Mouse (Mus musculus): ENCODE results near the gene Spats2l. TPM values are rescaled to one million over a fixed set of nuclear protein-coding genes. Genes with fewer than 3 reads are reported as not detected.

Gene Spats2l
- 77.0 and 82.8 TPM in 2 replicates for polyA plus RNA-seq (2015; fragmentation: Nextera tagmentation; extraction: Ambion mirVana)

DNA sequence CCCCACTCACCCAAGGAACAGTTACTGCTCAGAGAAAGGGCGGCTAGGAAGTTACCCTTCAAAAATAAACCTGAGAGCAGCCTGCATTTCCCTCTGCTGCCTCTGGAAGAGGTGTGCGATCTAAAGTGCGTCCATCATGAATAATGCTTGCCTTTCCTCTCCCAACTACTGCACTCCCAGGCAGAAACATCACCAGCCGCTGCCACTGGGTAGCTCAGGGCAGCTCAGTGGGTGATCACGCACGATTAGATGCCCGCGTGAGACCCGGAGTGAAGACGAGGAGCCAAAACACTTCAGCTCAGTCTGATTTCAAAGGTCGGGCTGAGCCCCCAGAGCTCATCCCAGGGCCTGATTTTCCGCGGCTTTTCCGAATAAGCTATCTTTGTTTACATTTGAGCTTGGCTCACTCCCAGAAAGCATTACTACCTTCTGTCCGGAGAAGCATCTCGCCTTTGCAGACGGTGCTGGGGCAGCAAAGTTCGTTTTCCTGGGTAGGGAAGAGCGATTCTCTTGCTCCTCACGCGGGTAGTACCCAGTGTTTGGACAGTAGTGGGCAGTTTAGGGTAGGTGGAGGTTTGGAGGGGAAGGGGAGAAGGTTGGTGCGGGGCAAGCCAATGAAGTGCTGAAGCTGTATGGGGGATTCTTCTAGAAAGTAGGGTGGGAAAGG is at the start of gene Spats2l:
TSS of gene Spats2l (plus strand) at position 162 of the 667 bp plus-strand sequence.
- Histone ChIP-seq H3K9ac (peak within 1 kb of the TSS; percentile 79), H3K4me3 (peak within 1 kb of the TSS; percentile 84), H3K9me3 (no peaks in the 10 kb centered on the region), H3K27me3 (replicated peaks) (no peaks in the 10 kb centered on the region), H3K27ac (peak within 1 kb of the TSS; percentile 94), H3K4me2 (peak within 1 kb of the TSS; percentile 78), H3K36me3 (replicated peaks) (no peaks in the 10 kb centered on the region), H3K4me1 (peaks cover 14% of the 10 kb centered on the region)
- ATAC-seq (replicated peaks): peak; percentile 81
- WGBS: 1% methylated on average over 22 of the region's 22 CpGs

GRCm38 (mm10) chr1:57725268-57725667 is 48.7 kb upstream of the Spats2l start:
- WGBS: 90% methylated on average over 5 of the region's 5 CpGs
- ATAC-seq (replicated peaks): no peak

DNA sequence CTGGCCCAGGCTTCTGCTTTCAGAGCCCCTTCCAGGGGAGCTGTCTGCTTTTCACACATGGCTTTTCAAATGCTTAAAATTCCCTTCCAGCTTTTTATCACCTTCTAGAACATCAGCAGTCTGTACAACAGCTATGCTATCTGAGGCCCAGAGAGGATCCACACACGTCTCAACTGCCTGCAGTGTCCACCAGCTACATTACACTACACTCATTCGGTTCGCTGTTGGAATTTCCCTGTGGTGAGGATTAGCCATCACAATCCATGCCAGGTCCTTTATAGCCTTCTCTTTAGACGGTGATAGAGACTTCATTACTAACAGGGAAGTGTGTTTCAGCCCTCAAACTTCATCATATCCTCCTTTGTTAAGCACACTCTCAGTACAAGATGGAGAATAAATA is 38.1 kb upstream of the Spats2l start:
- Histone ChIP-seq H3K36me3 (replicated peaks) (no peaks in the 10 kb centered on the region), H3K4me2 (no peak overlapping the region), H3K27me3 (replicated peaks) (no peaks in the 10 kb centered on the region), H3K9ac (no peak overlapping the region), H3K4me1 (no peaks in the 10 kb centered on the region), H3K27ac (no peak overlapping the region), H3K4me3 (no peak overlapping the region), H3K9me3 (no peaks in the 10 kb centered on the region)
- WGBS: 31% methylated on average over 4 of the region's 4 CpGs
- no peak for ATAC-seq (replicated peaks)

More at GRCm38 (mm10) chr1:57725268-57725667, 48.7 kb upstream of the Spats2l start:
- Histone ChIP-seq H3K4me2 (no peak overlapping the region), H3K4me1 (no peaks in the 10 kb centered on the region), H3K4me3 (no peak overlapping the region), H3K36me3 (replicated peaks) (no peaks in the 10 kb centered on the region), H3K9ac (no peak overlapping the region), H3K9me3 (no peaks in the 10 kb centered on the region), H3K27ac (no peak overlapping the region), H3K27me3 (replicated peaks) (no peaks in the 10 kb centered on the region)

DNA sequence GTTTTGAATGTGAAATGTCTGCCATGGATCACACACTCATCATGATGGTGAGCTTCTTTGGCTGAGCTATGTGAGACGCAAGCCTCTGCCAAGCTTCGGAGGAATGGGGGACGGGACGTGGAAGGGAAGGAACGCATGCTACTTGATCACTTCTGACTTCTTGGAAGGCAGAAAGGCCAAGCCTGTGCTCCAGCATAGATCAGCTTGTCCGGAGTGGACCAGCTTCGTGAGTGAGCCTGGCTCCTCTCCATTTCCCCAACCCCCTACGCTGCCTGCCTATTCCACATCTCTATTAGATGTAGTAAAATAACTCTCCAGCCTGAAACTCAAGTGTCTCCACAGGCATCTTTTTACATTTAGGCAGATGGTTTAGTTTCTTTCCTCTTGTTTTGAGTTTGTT is 32.2 kb upstream of the Spats2l start:
- Histone ChIP-seq H3K4me1 (no peaks in the 10 kb centered on the region), H3K4me3 (no peak overlapping the region), H3K36me3 (replicated peaks) (no peaks in the 10 kb centered on the region), H3K9me3 (no peaks in the 10 kb centered on the region), H3K27ac (no peak overlapping the region), H3K4me2 (no peak overlapping the region), H3K27me3 (replicated peaks) (no peaks in the 10 kb centered on the region), H3K9ac (no peak overlapping the region)
- 94% methylated on average over 8 of the region's 8 CpGs for WGBS
- no peak for ATAC-seq (replicated peaks)

GRCm38 (mm10) chr1:57742266-57742665 is 31.7 kb upstream of the Spats2l start:
- Histone ChIP-seq H3K4me2 (no peak overlapping the region), H3K36me3 (replicated peaks) (no peaks in the 10 kb centered on the region), H3K4me1 (no peaks in the 10 kb centered on the region), H3K4me3 (no peak overlapping the region), H3K9ac (no peak overlapping the region), H3K27me3 (replicated peaks) (no peaks in the 10 kb centered on the region), H3K27ac (no peak overlapping the region), H3K9me3 (no peaks in the 10 kb centered on the region)
- WGBS: 93% methylated on average over 2 of the region's 2 CpGs
- no peak for ATAC-seq (replicated peaks)

GRCm38 (mm10) chr1:57751781-57752180 is 22.2 kb upstream of the Spats2l start:
- WGBS: 51% methylated on average over 3 of the region's 3 CpGs

DNA sequence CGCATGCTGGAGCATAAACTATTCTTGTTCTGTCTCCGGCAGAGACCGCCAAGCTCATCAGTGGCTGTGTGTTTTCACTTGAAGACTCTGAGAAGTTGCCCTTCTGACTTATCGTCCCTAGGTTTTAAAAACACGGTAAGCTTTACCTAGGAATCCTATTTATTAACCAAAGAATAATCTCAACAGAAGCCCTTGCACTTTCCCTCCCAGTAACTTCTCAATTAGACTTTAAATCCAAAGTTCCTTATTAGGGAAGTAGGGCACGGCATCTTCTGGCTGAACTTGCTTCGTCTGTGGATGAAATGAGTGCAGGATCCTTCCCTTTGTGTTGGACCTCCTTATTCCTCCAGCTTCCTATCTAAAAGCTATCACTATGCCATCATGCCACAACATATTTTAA is 7.6 kb upstream of the Spats2l start:
- no peak for ATAC-seq (replicated peaks)

More at GRCm38 (mm10) chr1:57751781-57752180, 22.2 kb upstream of the Spats2l start:
- Histone ChIP-seq H3K4me3 (no peak overlapping the region), H3K9me3 (no peaks in the 10 kb centered on the region), H3K4me1 (no peaks in the 10 kb centered on the region), H3K27ac (no peak overlapping the region), H3K9ac (no peak overlapping the region), H3K36me3 (replicated peaks) (no peaks in the 10 kb centered on the region), H3K27me3 (replicated peaks) (no peaks in the 10 kb centered on the region), H3K4me2 (no peak overlapping the region)
- no peak for ATAC-seq (replicated peaks)

GRCm38 (mm10) chr1:57773326-57773725 is 636 bp upstream of the Spats2l start:
- 89% methylated on average over 5 of the region's 5 CpGs for WGBS
- no peak overlapping the region for H3K27ac ChIP-seq
- H3K9me3 ChIP-seq: no peaks in the 10 kb centered on the region
- peaks cover 14% of the 10 kb centered on the region for H3K4me1 ChIP-seq
- H3K4me2 ChIP-seq: peak overlapping the region; percentile 78; the same call in 1 of the 2 replicates
- H3K9ac ChIP-seq: no peak overlapping the region
- no peak overlapping the region for H3K4me3 ChIP-seq
- no peak for ATAC-seq (replicated peaks)
- no peaks in the 10 kb centered on the region for H3K27me3 ChIP-seq (replicated peaks)
- H3K36me3 ChIP-seq (replicated peaks): no peaks in the 10 kb centered on the region

More for the DNA sequence above, 7.6 kb upstream of the Spats2l start:
- Histone ChIP-seq H3K4me2 (no peak overlapping the region), H3K4me3 (no peak overlapping the region), H3K9me3 (no peaks in the 10 kb centered on the region), H3K36me3 (replicated peaks) (no peaks in the 10 kb centered on the region), H3K9ac (no peak overlapping the region), H3K27me3 (replicated peaks) (no peaks in the 10 kb centered on the region), H3K27ac (no peak overlapping the region), H3K4me1 (no peaks in the 10 kb centered on the region)
- 88% methylated on average over 7 of the region's 7 CpGs for WGBS

- peak overlapping the region; percentile 84 for H3K4me3 ChIP-seq
- H3K36me3 ChIP-seq (replicated peaks): no peaks in the 10 kb centered on the region
- H3K4me1 ChIP-seq: peaks cover 14% of the 10 kb centered on the region
- peak; percentile 87 for ATAC-seq (replicated peaks)
- H3K27ac ChIP-seq: peak overlapping the region; percentile 94
- H3K9ac ChIP-seq: peak overlapping the region; percentile 79
- no peaks in the 10 kb centered on the region for H3K9me3 ChIP-seq
- no peaks in the 10 kb centered on the region for H3K27me3 ChIP-seq (replicated peaks)
- peak overlapping the region; percentile 78 for H3K4me2 ChIP-seq
- WGBS: under 1% methylated on average over 112 of the region's 113 CpGs
Measured at GRCm38 (mm10) chr1:57774668-57775495, 920 bp downstream of the Spats2l start.

- H3K9me3 ChIP-seq: no peaks in the 10 kb centered on the region
- under 1% methylated on average over 14 of the region's 14 CpGs for WGBS
- no peak; the same call in 1 of the 2 replicates for ATAC-seq (replicated peaks)
Measured at GRCm38 (mm10) chr1:57775496-57775790, 1.5 kb downstream of the Spats2l start.

GRCm38 (mm10) chr1:57776671-57777281 is 2.8 kb downstream of the Spats2l start:
- no peak overlapping the region; the same call in 1 of the 2 replicates for H3K9ac ChIP-seq
- 15% methylated on average over 5 of the region's 5 CpGs for WGBS
- no peak overlapping the region for H3K27ac ChIP-seq

More at GRCm38 (mm10) chr1:57775496-57775790, 1.5 kb downstream of the Spats2l start:
- H3K9ac ChIP-seq: peak overlapping the region; percentile 79
- H3K36me3 ChIP-seq (replicated peaks): no peaks in the 10 kb centered on the region
- H3K4me2 ChIP-seq: peak overlapping the region; percentile 78
- H3K27me3 ChIP-seq (replicated peaks): no peaks in the 10 kb centered on the region
- peaks cover 14% of the 10 kb centered on the region for H3K4me1 ChIP-seq
- peak overlapping the region; percentile 94 for H3K27ac ChIP-seq
- peak overlapping the region; percentile 84 for H3K4me3 ChIP-seq

DNA sequence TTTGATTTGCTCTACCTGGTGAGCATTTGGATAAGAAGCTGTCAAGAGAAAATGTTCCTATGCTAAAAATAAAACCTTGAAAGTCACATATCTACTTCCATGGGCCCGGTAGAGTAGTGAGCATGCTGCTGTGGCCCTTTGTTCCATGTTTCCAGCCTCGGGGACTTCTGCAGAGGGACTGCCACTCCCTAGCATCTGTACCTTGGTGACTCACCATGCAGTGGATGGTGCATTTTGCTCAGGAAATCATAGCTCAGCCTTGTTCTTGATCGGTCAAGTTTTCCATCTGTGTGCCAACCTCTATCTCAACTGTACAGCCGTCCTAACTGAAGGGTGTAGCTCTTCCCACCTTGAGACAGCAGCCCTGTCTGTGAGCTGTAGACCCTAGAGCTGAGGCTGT is 10.3 kb downstream of the Spats2l start:
- Histone ChIP-seq H3K36me3 (replicated peaks) (no peaks in the 10 kb centered on the region), H3K9me3 (no peaks in the 10 kb centered on the region), H3K4me2 (no peak overlapping the region), H3K4me1 (peaks cover 7% of the 10 kb centered on the region; the same call in 1 of the 2 replicates), H3K4me3 (no peak overlapping the region), H3K27ac (no peak overlapping the region), H3K27me3 (replicated peaks) (no peaks in the 10 kb centered on the region), H3K9ac (no peak overlapping the region)
- 90% methylated on average over 4 of the region's 4 CpGs for WGBS
- no peak for ATAC-seq (replicated peaks)

More at GRCm38 (mm10) chr1:57776671-57777281, 2.8 kb downstream of the Spats2l start:
- Histone ChIP-seq H3K27me3 (replicated peaks) (no peaks in the 10 kb centered on the region), H3K9me3 (no peaks in the 10 kb centered on the region), H3K4me3 (peak overlapping the region; percentile 84), H3K4me1 (peaks cover 17% of the 10 kb centered on the region), H3K4me2 (peak overlapping the region; percentile 78), H3K36me3 (replicated peaks) (no peaks in the 10 kb centered on the region)
- no peak for ATAC-seq (replicated peaks)
